20 mouse cellular contexts compared by ENCODE assay signal in genomic region chr7:28880554-28880953, GRCm38 (mm10). TPM values are rescaled to one million over a fixed set of nuclear protein-coding genes. Genes with fewer than 3 reads are reported as not detected.
A peak's percentile ranks its signal among the peaks of the same experiment; 100 is the strongest.
DNase-seq lines count a peak whose midpoint lies in the region; ATAC-seq and TF ChIP-seq lines count a peak whose summit lies in the region.
"Had no signal": no experiment of that assay in that cellular context is flagged by ENCODE, and none has a peak within 500 bp of the region (broad histone marks: within the 10 kb centered on the region; RNA-seq: fewer than 3 reads in every experiment).

No protein-coding gene starts in this region.

- no peak overlapping the region for H3K4me2 ChIP-seq in hindbrain, embryonic 11.5 days (replicated peaks; ENCODE audit: low read depth, low read length)
- H3K4me2 ChIP-seq in hindbrain, embryonic 13.5 days, result no peak overlapping the region
- H3K4me2 ChIP-seq in midbrain, postnatal 0 days (ENCODE audit: low read depth, low read length, poor library complexity, severe bottlenecking), result no peak overlapping the region
- H3K4me2 ChIP-seq in midbrain, embryonic 11.5 days, result no peak overlapping the region
- H3K4me2 ChIP-seq: forebrain, embryonic 15.5 days; heart, embryonic 13.5 days; hindbrain, embryonic 15.5 days had no signal

- no peaks in the 10 kb centered on the region for H3K27me3 ChIP-seq in hindbrain, embryonic 11.5 days (ENCODE audit: control insufficient read depth, insufficient read depth, low read length)
- peaks cover 4% of the 10 kb centered on the region; the same call in 1 of the 2 replicates for H3K27me3 ChIP-seq in hindbrain, embryonic 13.5 days
- H3K27me3 ChIP-seq in midbrain, postnatal 0 days (ENCODE audit: insufficient read depth, low read length), result no peaks in the 10 kb centered on the region
- H3K27me3 ChIP-seq in midbrain, embryonic 11.5 days (ENCODE audit: control insufficient read depth, insufficient read depth, low read length), result no peaks in the 10 kb centered on the region
- H3K27me3 ChIP-seq: forebrain, embryonic 15.5 days; hindbrain, embryonic 15.5 days had no signal

- no peak overlapping the region for H3K4me3 ChIP-seq in hindbrain, embryonic 11.5 days (ENCODE audit: low read depth, low read length)
- H3K4me3 ChIP-seq in hindbrain, embryonic 13.5 days, result no peak overlapping the region
- no peak overlapping the region for H3K4me3 ChIP-seq in midbrain, postnatal 0 days (ENCODE audit: low read depth, low read length)
- no peak overlapping the region for H3K4me3 ChIP-seq in midbrain, embryonic 11.5 days (ENCODE audit: low read depth, low read length)
- H3K4me3 ChIP-seq: forebrain, embryonic 15.5 days; heart, embryonic 13.5 days; hindbrain, embryonic 15.5 days had no signal

- H3K27ac ChIP-seq in hindbrain, embryonic 11.5 days (ENCODE audit: low read depth, low read length), result no peak overlapping the region
- H3K27ac ChIP-seq in hindbrain, embryonic 13.5 days, result no peak overlapping the region
- no peak overlapping the region for H3K27ac ChIP-seq in midbrain, postnatal 0 days (ENCODE audit: low read depth, low read length)
- H3K27ac ChIP-seq in midbrain, embryonic 11.5 days (ENCODE audit: low read depth, low read length), result no peak overlapping the region
- H3K27ac ChIP-seq: forebrain, embryonic 15.5 days; heart, embryonic 13.5 days; hindbrain, embryonic 15.5 days had no signal

- no peak for TF ChIP-seq CTCF in midbrain, postnatal 0 days (IDR thresholded peaks at IDR 0.05)

- no peak for ATAC-seq in hindbrain, embryonic 11.5 days (ENCODE audit: low FRiP score)
- ATAC-seq in hindbrain, embryonic 13.5 days (ENCODE audit: low FRiP score), result no peak
- ATAC-seq in midbrain, postnatal 0 days (ENCODE audit: low FRiP score), result no peak
- ATAC-seq in midbrain, embryonic 11.5 days (ENCODE audit: low FRiP score), result no peak
- ATAC-seq: CD4-positive, CD25-positive, alpha-beta regulatory T cell, adult 4 months; forebrain, embryonic 15.5 days had no signal

- H3K4me1 ChIP-seq in hindbrain, embryonic 11.5 days (replicated peaks; ENCODE audit: control insufficient read depth, insufficient read depth, low read length), result no peaks in the 10 kb centered on the region
- no peaks in the 10 kb centered on the region for H3K4me1 ChIP-seq in hindbrain, embryonic 13.5 days (replicated peaks)
- H3K4me1 ChIP-seq in midbrain, postnatal 0 days (ENCODE audit: insufficient read depth, low read length), result no peaks in the 10 kb centered on the region
- H3K4me1 ChIP-seq in midbrain, embryonic 11.5 days (ENCODE audit: control insufficient read depth, insufficient read depth, low read length), result no peaks in the 10 kb centered on the region
- H3K4me1 ChIP-seq: forebrain, embryonic 15.5 days; hindbrain, embryonic 15.5 days had no signal

- DNase-seq in hindbrain, embryonic 11.5 days (ENCODE audit: low spot score), result peak; percentile 35
- peak; percentile 36 for DNase-seq in midbrain, postnatal 0 days (ENCODE audit: low spot score)
- DNase-seq in midbrain, embryonic 11.5 days (ENCODE audit: low spot score, missing footprints), result no peak
- peak; percentile 48 for DNase-seq in retina, postnatal 1 day
- no peak for DNase-seq in adrenal gland, postnatal 36 days
- DNase-seq: adrenal gland, adult 8-10 months; B cell, adult 2 months; cerebellum, adult 11-12 months; cerebellum, adult 9-10 months; cerebellum, postnatal 25 days; gastrocnemius, postnatal 36 days; heart, adult 11 months; heart, postnatal 36 days had no signal

- WGBS in hindbrain, embryonic 11.5 days, result 67% methylated on average over 10 of the region's 10 CpGs
- whole genome bisulfite sequencing in hindbrain, embryonic 13.5 days, result 60% methylated on average over 10 of the region's 10 CpGs
- 56% methylated on average over 10 of the region's 10 CpGs for WGBS in midbrain, postnatal 0 days
- WGBS in midbrain, embryonic 11.5 days, result 79% methylated on average over 10 of the region's 10 CpGs

- H3K9me3 ChIP-seq in hindbrain, embryonic 11.5 days (ENCODE audit: control insufficient read depth, low read length), result no peaks in the 10 kb centered on the region
- no peaks in the 10 kb centered on the region for H3K9me3 ChIP-seq in hindbrain, embryonic 13.5 days
- no peaks in the 10 kb centered on the region for H3K9me3 ChIP-seq in midbrain, postnatal 0 days (ENCODE audit: low read length)
- H3K9me3 ChIP-seq in midbrain, embryonic 11.5 days (ENCODE audit: control insufficient read depth, low read length), result no peaks in the 10 kb centered on the region
- H3K9me3 ChIP-seq: forebrain, embryonic 15.5 days; G1E; heart, embryonic 13.5 days; hindbrain, embryonic 15.5 days had no signal

- H3K9ac ChIP-seq in hindbrain, embryonic 11.5 days (ENCODE audit: low read depth, low read length), result no peak overlapping the region
- H3K9ac ChIP-seq in hindbrain, embryonic 13.5 days, result no peak overlapping the region
- H3K9ac ChIP-seq in midbrain, postnatal 0 days (replicated peaks; ENCODE audit: low read length, poor library complexity, severe bottlenecking), result no peak overlapping the region
- H3K9ac ChIP-seq in midbrain, embryonic 11.5 days (ENCODE audit: low read length), result no peak overlapping the region
- H3K9ac ChIP-seq: forebrain, embryonic 15.5 days; heart, embryonic 13.5 days; hindbrain, embryonic 15.5 days had no signal

- H3K36me3 ChIP-seq in hindbrain, embryonic 11.5 days (ENCODE audit: control insufficient read depth, insufficient read depth, low read length), result no peaks in the 10 kb centered on the region
- no peaks in the 10 kb centered on the region for H3K36me3 ChIP-seq in hindbrain, embryonic 13.5 days
- no peaks in the 10 kb centered on the region for H3K36me3 ChIP-seq in midbrain, postnatal 0 days (ENCODE audit: insufficient read depth, low read length)
- no peaks in the 10 kb centered on the region for H3K36me3 ChIP-seq in midbrain, embryonic 11.5 days (ENCODE audit: control insufficient read depth, insufficient read depth, low read length)
- H3K36me3 ChIP-seq: forebrain, embryonic 15.5 days; G1E; heart, embryonic 13.5 days; hindbrain, embryonic 15.5 days had no signal

RNA-seq across cellular contexts. Expression of gene Capn12, which starts 0.7 kb away (rescaled TPM):
- 0.21 and 0.29 TPM in 2 replicates for polyA plus RNA-seq in hindbrain, embryonic 11.5 days (2014; fragmentation: Nextera tagmentation; extraction: Ambion mirVana)
- polyA plus RNA-seq in hindbrain, embryonic 13.5 days (2015; fragmentation: Nextera tagmentation; extraction: Ambion mirVana), result 0.38 and 0.43 TPM in 2 replicates
- 0.38 and 0.57 TPM in 2 replicates for total RNA-seq in midbrain, postnatal 0 days (2014; rRNA removed)
- polyA plus RNA-seq in midbrain, postnatal 0 days (2015; fragmentation: Nextera tagmentation; extraction: Ambion mirVana), result 0.26 and 0.41 TPM in 2 replicates
- 0.17 and 0.42 TPM in 2 replicates for polyA plus RNA-seq in midbrain, embryonic 11.5 days (2014; fragmentation: Nextera tagmentation; extraction: Ambion mirVana)
- under 1 TPM; 0.30 to 0.33 TPM for total RNA-seq in adrenal gland, postnatal 36 days (2021)
- polyA plus RNA-seq: CD4-positive, CD25-positive, alpha-beta regulatory T cell, adult 4 months had no signal

RNA-seq across cellular contexts. Expression of gene Lgals7, which starts 16.9 kb away (rescaled TPM):
- 1.7 and 2.7 TPM in 2 replicates for polyA plus RNA-seq in hindbrain, embryonic 11.5 days (2014; fragmentation: Nextera tagmentation; extraction: Ambion mirVana)
- 6.4 and 7.4 TPM in 2 replicates for polyA plus RNA-seq in hindbrain, embryonic 13.5 days (2015; fragmentation: Nextera tagmentation; extraction: Ambion mirVana)
- 0.38 and 12.5 TPM in 2 replicates for total RNA-seq in midbrain, postnatal 0 days (2014; rRNA removed)
- 3.8 and 4.8 TPM in 2 replicates for polyA plus RNA-seq in midbrain, postnatal 0 days (2015; fragmentation: Nextera tagmentation; extraction: Ambion mirVana)
- polyA plus RNA-seq in midbrain, embryonic 11.5 days (2014; fragmentation: Nextera tagmentation; extraction: Ambion mirVana), result 0.97 and 1.4 TPM in 2 replicates
- total RNA-seq in adrenal gland, postnatal 36 days (2021), result under 1 TPM; 0.72 to 0.86 TPM
- total RNA-seq: gastrocnemius, adult 8-10 months; gastrocnemius, postnatal 36 days had no signal

RNA-seq across cellular contexts. Expression of gene Lgals4, which starts 46.9 kb away (rescaled TPM):
- polyA plus RNA-seq in hindbrain, embryonic 11.5 days (2014; fragmentation: Nextera tagmentation; extraction: Ambion mirVana), result 2.1 and 2.5 TPM in 2 replicates
- polyA plus RNA-seq in hindbrain, embryonic 13.5 days (2015; fragmentation: Nextera tagmentation; extraction: Ambion mirVana), result 5.6 and 6.3 TPM in 2 replicates
- 3.4 and 3.5 TPM in 2 replicates for total RNA-seq in midbrain, postnatal 0 days (2014; rRNA removed)
- polyA plus RNA-seq in midbrain, postnatal 0 days (2015; fragmentation: Nextera tagmentation; extraction: Ambion mirVana), result 4.8 and 5.1 TPM in 2 replicates
- polyA plus RNA-seq in midbrain, embryonic 11.5 days (2014; fragmentation: Nextera tagmentation; extraction: Ambion mirVana), result 1.3 and 1.7 TPM in 2 replicates
- total RNA-seq in adrenal gland, postnatal 36 days (2021), result 10 to 100 TPM; 11.3 to 12.7 TPM

RNA-seq across cellular contexts. Expression of gene Ech1, which starts 55.5 kb away (rescaled TPM):
- 83.8 and 84.2 TPM in 2 replicates for polyA plus RNA-seq in hindbrain, embryonic 11.5 days (2014; fragmentation: Nextera tagmentation; extraction: Ambion mirVana)
- polyA plus RNA-seq in hindbrain, embryonic 13.5 days (2015; fragmentation: Nextera tagmentation; extraction: Ambion mirVana), result 81.8 and 87.5 TPM in 2 replicates
- total RNA-seq in midbrain, postnatal 0 days (2014; rRNA removed), result 89.3 and 104 TPM in 2 replicates
- polyA plus RNA-seq in midbrain, postnatal 0 days (2015; fragmentation: Nextera tagmentation; extraction: Ambion mirVana), result 103 and 107 TPM in 2 replicates
- polyA plus RNA-seq in midbrain, embryonic 11.5 days (2014; fragmentation: Nextera tagmentation; extraction: Ambion mirVana), result 80.5 and 81.7 TPM in 2 replicates
- total RNA-seq in adrenal gland, postnatal 36 days (2021), result 100 to 1,000 TPM; 543 to 577 TPM

Comparison
In these comparisons a context has a peak if more than half of its experiments do, and no peak if none do; other contexts are left out.
1. DNase-seq: peak in hindbrain, embryonic 11.5 days (single experiment), midbrain, postnatal 0 days (single experiment) and retina, postnatal 1 day (single experiment); none in midbrain, embryonic 11.5 days (single experiment) and adrenal gland, postnatal 36 days (0 of 2).